Mouse (Mus musculus) ES-E14 (cell line): ENCODE measurements around the gene Ntrk2.

ENCODE experiments used
- CHD2 ChIP-seq: IDR thresholded peaks from 2 replicates; pipeline ENCODE4 v1.6.1; 2014; ENCODE audit warnings: mild to moderate bottlenecking, low read depth, low read length, inconsistent platforms
- ZC3H11A ChIP-seq: IDR thresholded peaks from 2 replicates; pipeline ENCODE4 v1.6.1; 2012; ENCODE audit warnings: low read depth, mild to moderate bottlenecking, inconsistent platforms, low read length, borderline replicate concordance

DNA sequence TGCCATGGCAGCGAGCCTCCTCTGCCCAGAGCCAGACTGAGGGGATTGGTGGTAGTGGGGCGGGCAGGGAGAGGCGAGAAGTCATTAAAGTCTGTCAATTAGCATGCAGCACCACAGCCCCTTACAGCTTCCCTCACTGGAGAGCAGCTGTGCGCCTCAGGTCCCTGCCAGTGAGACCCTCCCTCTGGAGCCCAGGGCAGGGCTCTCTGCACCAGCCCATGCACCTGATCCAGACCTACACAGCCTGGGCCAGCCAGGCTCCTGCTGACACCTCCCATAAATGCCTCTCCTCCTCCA is 286.4 kb downstream of the Ntrk2 start:
- TF ChIP-seq ZC3H11A = no peak
- TF ChIP-seq CHD2 = no peak
